Mouse (Mus musculus) testis, adult 2 months (tissue): ENCODE measurements at regions not wholly inside any gene's neighbourhood (a gene's known extent, or its start where the extent isn't known, plus 50 kb on each side); places are given as distances from the start of the nearest gene placed in this dataset.

ENCODE experiments used
- CTCF ChIP-seq: fragments of 200-500 bp; IDR thresholded peaks from 2 replicates; pipeline ENCODE4 v1.5.1; 2012; ENCODE audit warnings: low read depth, mild to moderate bottlenecking, inconsistent platforms, low read length, moderate library complexity; ENCODE audit not compliant: control insufficient read depth, insufficient read depth, insufficient replicate concordance
- POLR2A ChIP-seq: fragments of 200-500 bp; IDR thresholded peaks from 2 replicates; pipeline ENCODE4 v1.6.1; 2012; ENCODE audit warnings: low read depth, mild to moderate bottlenecking, inconsistent platforms, low read length, moderate library complexity; ENCODE audit not compliant: control insufficient read depth

DNA sequence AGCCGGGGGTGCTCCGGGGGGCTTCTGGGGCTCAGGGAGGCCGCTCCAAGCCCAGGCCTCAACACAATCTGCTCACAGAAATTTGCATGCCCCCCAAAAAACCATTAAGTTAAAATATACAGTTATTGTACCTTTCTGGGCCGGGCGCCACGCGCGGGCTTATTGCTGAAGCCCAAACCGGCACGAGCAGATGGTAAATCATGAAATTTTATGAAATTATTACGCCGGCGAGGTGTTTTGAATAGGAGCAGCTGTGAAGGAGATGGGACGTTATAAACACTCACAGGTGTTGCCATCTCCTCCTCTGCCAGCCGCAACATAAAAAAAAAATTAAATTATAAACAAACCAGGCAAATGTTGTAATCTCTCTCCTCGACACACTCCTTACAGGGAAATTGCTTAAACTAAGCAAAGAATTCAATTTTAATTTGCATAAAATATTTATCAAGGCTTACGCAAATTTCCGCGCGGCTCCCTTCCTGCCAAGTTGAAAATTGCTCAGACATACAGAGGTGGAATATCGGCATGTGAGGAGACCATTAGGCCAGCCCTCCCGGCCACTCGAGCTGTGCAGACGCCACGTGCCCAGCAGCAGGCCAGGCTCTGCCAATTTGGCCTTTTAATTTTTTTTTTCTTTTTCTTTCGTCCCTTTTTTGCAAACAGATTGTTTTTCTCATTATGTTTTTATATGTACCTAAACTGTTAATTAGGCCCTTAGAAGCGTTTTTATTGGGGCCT, 220.0 kb upstream of the Mvb12b start:
- no peak for TF ChIP-seq POLR2A
- no peak for TF ChIP-seq CTCF
